Mouse (Mus musculus): ENCODE data around the gene Ralgps2.

GRCm38 (mm10) chr1:156964586-156964932 lies 25.1 kb upstream of the Ralgps2 start:
- TF ChIP-seq POLR2A (IDR thresholded peaks at IDR 0.05; ENCODE audit: control insufficient read depth, low read depth, low read length) (no peak), CTCF (IDR thresholded peaks at IDR 0.05; ENCODE audit: control insufficient read depth, insufficient read depth, insufficient replicate concordance, low read depth, low read length) (no peak)
